Mouse (Mus musculus) urinary bladder, postnatal 25 days (tissue): ENCODE measurements around the gene Pfn1.
A peak's percentile ranks its signal among the peaks of the same experiment; 100 is the strongest.

Experiments used
- DNase-seq: peaks from one replicate; pipeline ENCODE4 v3.0.0; 2022; ENCODE audit warnings: low spot score

Gene Pfn1

GRCm38 (mm10) chr11:70654198-70654922, at the start of gene Pfn1:
Gene Pfn1, minus strand, starts transcription at chr11:70654644.
- peak; percentile 74 for DNase-seq

- no peak for DNase-seq
Measured at GRCm38 (mm10) chr11:70702781-70703180, 48.3 kb upstream of the Pfn1 start.

GRCm38 (mm10) chr11:70701984-70702733, 47.7 kb upstream of the Pfn1 start:
- DNase-seq, result no peak

GRCm38 (mm10) chr11:70701221-70701955, 46.9 kb upstream of the Pfn1 start:
- no peak for DNase-seq

- peak; percentile 72 for DNase-seq
Measured at GRCm38 (mm10) chr11:70700613-70701012, 46.2 kb upstream of the Pfn1 start.

GRCm38 (mm10) chr11:70699722-70700556, 45.5 kb upstream of the Pfn1 start, which contains the start of the genes Inca1 and Kif1c:
Gene Inca1, minus strand, starts transcription at chr11:70700155.
Gene Kif1c, plus strand, starts transcription at chr11:70700548.
- peak; percentile 98 for DNase-seq

- DNase-seq, result no peak
Measured at GRCm38 (mm10) chr11:70699051-70699450, 44.6 kb upstream of the Pfn1 start.

- DNase-seq, result no peak
Measured at GRCm38 (mm10) chr11:70697376-70697775, 42.9 kb upstream of the Pfn1 start.

GRCm38 (mm10) chr11:70693504-70693903, 39.1 kb upstream of the Pfn1 start:
- no peak for DNase-seq

GRCm38 (mm10) chr11:70689578-70689977, 35.1 kb upstream of the Pfn1 start:
- no peak for DNase-seq

GRCm38 (mm10) chr11:70688372-70688771, 33.9 kb upstream of the Pfn1 start:
- no peak for DNase-seq

- DNase-seq, result peak; percentile 87
Measured at GRCm38 (mm10) chr11:70687601-70688199, 33.3 kb upstream of the Pfn1 start, which contains the start of gene Camta2. Gene Camta2, minus strand, starts transcription at chr11:70688105.

- DNase-seq, result no peak
Measured at GRCm38 (mm10) chr11:70686901-70687566, 32.6 kb upstream of the Pfn1 start.

- DNase-seq, result no peak
Measured at GRCm38 (mm10) chr11:70683640-70684039, 29.2 kb upstream of the Pfn1 start.

GRCm38 (mm10) chr11:70681897-70682581, 27.6 kb upstream of the Pfn1 start:
- DNase-seq, result no peak

- DNase-seq, result no peak
Measured at GRCm38 (mm10) chr11:70681170-70681569, 26.7 kb upstream of the Pfn1 start.

- DNase-seq, result no peak
Measured at GRCm38 (mm10) chr11:70679894-70680293, 25.4 kb upstream of the Pfn1 start.

GRCm38 (mm10) chr11:70679361-70679760, 24.9 kb upstream of the Pfn1 start:
- DNase-seq, result no peak

GRCm38 (mm10) chr11:70678576-70678975, 24.1 kb upstream of the Pfn1 start:
- DNase-seq, result no peak

- no peak for DNase-seq
Measured at GRCm38 (mm10) chr11:70678092-70678491, 23.6 kb upstream of the Pfn1 start.
